Mouse (Mus musculus) intestine, embryonic 14.5 days (tissue): Measurements from ENCODE around the gene Ypel1. TPM values are rescaled to one million over a fixed set of nuclear protein-coding genes. Genes with fewer than 3 reads are reported as not detected.

Experiments
- ATAC-seq: fragments of 200-750 bp; cut with Nextera tagmentation; replicated peaks from 2 replicates; pipeline ENCODE4 v1.8.0; 2017; ENCODE audit warnings: low read depth, moderate number of reproducible peaks, moderate TSS enrichment, moderate library complexity; ENCODE audit not compliant: low FRiP score, low TSS enrichment
- DNase-seq: peaks from one replicate; pipeline ENCODE4 v3.0.0-alpha.2; 2018; ENCODE audit warnings: low spot score
- H3K27ac ChIP-seq: fragments of 300-500 bp; sonication (generic); 2 replicates; pipeline ENCODE4 v1.5.1; 2014; ENCODE audit warnings: low read depth, mild to moderate bottlenecking, control low read depth
- H3K27me3 ChIP-seq: fragments of 300-500 bp; sonication (generic); replicated peaks from 2 replicates; pipeline ENCODE4 v1.6.1; 2014; ENCODE audit warnings: low read length, control low read depth; ENCODE audit not compliant: control insufficient read depth, insufficient read depth
- H3K36me3 ChIP-seq: fragments of 300-500 bp; sonication (generic); 2 replicates; pipeline ENCODE4 v1.6.1; 2014; ENCODE audit warnings: low read length, control low read depth; ENCODE audit not compliant: control insufficient read depth, insufficient read depth
- H3K4me1 ChIP-seq: fragments of 300-500 bp; sonication (generic); replicated peaks from 2 replicates; pipeline ENCODE4 v1.6.1; 2014; ENCODE audit warnings: low read length, control low read depth, mixed read lengths; ENCODE audit not compliant: control insufficient read depth, insufficient read depth
- H3K4me2 ChIP-seq: fragments of 300-500 bp; sonication (generic); 2 replicates; pipeline ENCODE4 v1.6.1; 2014; ENCODE audit warnings: low read length
- H3K4me3 ChIP-seq: fragments of 300-500 bp; sonication (generic); 2 replicates; pipeline ENCODE4 v1.5.1; 2014; ENCODE audit warnings: low read depth, low read length, control low read depth, mixed read lengths
- H3K9ac ChIP-seq: fragments of 300-500 bp; sonication (generic); 2 replicates; pipeline ENCODE4 v1.6.1; 2014; ENCODE audit warnings: mild to moderate bottlenecking, low read length
- H3K9me3 ChIP-seq: fragments of 300-500 bp; sonication (generic); 2 replicates; pipeline ENCODE4 v1.6.1; 2016; ENCODE audit warnings: low read length, control low read depth; ENCODE audit not compliant: control insufficient read depth
- WGBS: fragments of 180-500 bp; shearing (Covaris S2); extraction: QIAGEN DNeasy Blood & Tissue Kit; methylation state at CpG from one replicate; pipeline ENCODE4 v1.1.7; 2014; 5-methylcytosine and 5-hydroxymethylcytosine counted together
- polyA plus RNA-seq: library from polyadenylated mRNA; unstranded; fragments of >200 nt; fragmentation: Nextera tagmentation; extraction: Ambion mirVana; gene quantifications from 2 replicates; pipeline ENCODE4 v1.2.1, GENCODE M21; 2014

The Ypel1 gene
- polyA plus RNA-seq, 1 experiment from 2014 or later = 25.5 TPM

DNA sequence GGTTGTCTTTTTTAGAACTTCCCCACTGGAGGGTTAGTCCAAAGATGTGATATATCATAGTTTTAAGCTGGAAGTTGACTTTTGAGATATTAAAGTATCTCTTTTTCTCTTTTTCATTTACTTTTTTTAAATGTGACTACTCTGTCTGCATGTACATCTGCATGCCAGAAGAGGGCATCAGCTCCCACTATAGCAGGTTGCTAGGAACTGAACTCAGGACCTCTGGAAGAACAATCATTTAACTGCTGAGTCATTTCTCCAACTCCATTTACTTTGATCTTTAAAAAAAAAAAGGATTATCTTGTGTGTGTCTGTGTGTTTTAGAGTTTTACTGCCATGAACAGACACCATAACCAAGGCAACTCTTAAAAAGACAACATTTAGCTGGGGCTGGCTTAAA lies 7.4 kb downstream of the Ypel1 start:
- H3K4me1 ChIP-seq = no peaks in the 10 kb centered on the region
- H3K27me3 ChIP-seq = no peaks in the 10 kb centered on the region
- no peak overlapping the region for H3K9ac ChIP-seq
- H3K36me3 ChIP-seq = peaks cover 19% of the 10 kb centered on the region
- H3K4me3 ChIP-seq = no peak overlapping the region
- no peak overlapping the region for H3K4me2 ChIP-seq
- no peak for ATAC-seq
- peaks cover 2% of the 10 kb centered on the region; the same call in 1 of the 2 replicates for H3K9me3 ChIP-seq
- no peak overlapping the region for H3K27ac ChIP-seq
- no peak for DNase-seq

DNA sequence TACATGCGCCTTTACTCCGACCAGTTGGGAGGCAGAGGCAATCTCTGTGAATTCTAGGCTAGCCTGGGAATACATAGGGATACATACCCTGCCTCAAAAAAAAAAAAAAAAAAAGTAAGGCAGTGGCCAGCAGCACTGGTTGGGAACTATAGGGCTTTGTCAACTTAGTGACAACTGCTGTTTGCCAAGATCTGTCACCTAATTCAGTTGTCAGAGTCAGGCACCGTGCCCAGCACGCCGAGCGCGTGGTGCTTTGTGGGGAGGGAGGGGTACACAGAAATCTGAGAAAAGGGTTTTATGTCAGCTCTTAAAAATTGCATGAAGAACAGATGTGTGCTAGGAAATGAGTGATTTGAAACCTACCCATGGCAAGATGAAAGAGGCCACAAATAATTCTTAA lies 8.6 kb downstream of the Ypel1 start:
- no peak overlapping the region for H3K27ac ChIP-seq
- ATAC-seq (no peak), DNase-seq (no peak)
- H3K4me1 ChIP-seq = no peaks in the 10 kb centered on the region
- no peak overlapping the region for H3K4me3 ChIP-seq
- peaks cover 2% of the 10 kb centered on the region; the same call in 1 of the 2 replicates for H3K9me3 ChIP-seq
- no peak overlapping the region for H3K9ac ChIP-seq
- 89% methylated on average over 7 of the region's 7 CpGs for WGBS
- H3K36me3 ChIP-seq = peaks cover 29% of the 10 kb centered on the region
- H3K4me2 ChIP-seq = no peak overlapping the region
- H3K27me3 ChIP-seq = no peaks in the 10 kb centered on the region

DNA sequence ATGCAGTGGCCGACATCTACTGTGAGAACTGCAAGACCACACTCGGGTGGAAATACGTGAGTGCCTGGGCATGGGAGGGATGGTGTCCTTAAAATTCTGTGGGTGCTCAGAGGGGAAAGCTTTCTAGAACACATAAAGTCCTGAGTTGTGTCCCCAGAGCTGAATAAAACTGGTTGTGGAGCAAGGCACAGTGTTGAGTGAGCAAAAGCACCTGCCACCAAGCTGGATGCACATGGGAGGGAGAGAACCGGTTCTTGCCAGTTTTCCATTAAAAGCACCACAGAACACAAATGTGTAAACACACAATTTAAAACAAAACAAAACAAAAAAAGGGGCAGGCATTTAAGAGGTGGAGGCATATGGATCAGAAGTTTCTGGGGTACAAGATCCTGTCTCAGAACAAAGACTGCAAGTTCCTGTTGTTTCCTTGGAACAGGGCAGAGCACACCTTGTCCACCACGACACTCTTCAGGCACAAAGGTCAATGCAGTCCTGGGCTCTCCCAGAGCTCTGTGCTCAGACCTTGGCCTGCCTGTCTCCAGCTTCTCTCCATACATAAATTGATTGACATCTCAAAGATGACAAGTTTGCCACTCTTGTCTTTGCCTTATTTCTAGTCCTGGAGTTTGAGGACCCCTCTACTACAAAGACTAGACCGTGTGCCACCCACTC lies 12.8 kb downstream of the Ypel1 start:
- Histone ChIP-seq H3K27me3 (no peaks in the 10 kb centered on the region), H3K9me3 (no peaks in the 10 kb centered on the region), H3K36me3 (peaks cover 62% of the 10 kb centered on the region), H3K4me1 (no peaks in the 10 kb centered on the region), H3K27ac (no peak overlapping the region), H3K4me3 (no peak overlapping the region), H3K4me2 (no peak overlapping the region), H3K9ac (no peak overlapping the region)
- WGBS = 80% methylated on average over 6 of the region's 6 CpGs
- ATAC-seq = no peak
- no peak for DNase-seq

DNA sequence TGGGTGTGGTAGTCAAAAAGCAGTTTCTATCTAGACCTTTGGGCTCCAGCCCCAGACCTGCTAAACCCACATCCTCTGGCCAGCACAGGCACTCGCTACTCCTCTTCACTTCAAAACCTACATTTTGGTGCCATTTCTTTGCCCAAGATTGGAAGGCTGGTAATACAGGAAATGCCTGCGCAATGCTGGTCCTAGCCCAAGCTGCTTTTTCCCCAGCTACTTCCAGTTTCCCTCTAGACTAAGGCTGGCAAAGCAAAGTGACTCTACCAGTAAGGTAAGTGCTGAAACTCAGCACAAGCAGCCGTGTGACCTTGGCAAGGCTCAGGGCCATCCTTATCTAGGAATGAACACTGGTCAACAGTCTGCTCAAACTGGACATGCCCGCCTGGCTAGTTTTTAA lies 16.1 kb downstream of the Ypel1 start:
- no peaks in the 10 kb centered on the region for H3K27me3 ChIP-seq
- no peak overlapping the region for H3K27ac ChIP-seq
- WGBS = 84% methylated on average over 4 of the region's 4 CpGs
- H3K36me3 ChIP-seq = peaks cover 88% of the 10 kb centered on the region
- ATAC-seq (no peak), DNase-seq (no peak)
- H3K9me3 ChIP-seq = no peaks in the 10 kb centered on the region
- H3K4me3 ChIP-seq = no peak overlapping the region
- no peaks in the 10 kb centered on the region for H3K4me1 ChIP-seq
- no peak overlapping the region for H3K4me2 ChIP-seq
- H3K9ac ChIP-seq = no peak overlapping the region

DNA sequence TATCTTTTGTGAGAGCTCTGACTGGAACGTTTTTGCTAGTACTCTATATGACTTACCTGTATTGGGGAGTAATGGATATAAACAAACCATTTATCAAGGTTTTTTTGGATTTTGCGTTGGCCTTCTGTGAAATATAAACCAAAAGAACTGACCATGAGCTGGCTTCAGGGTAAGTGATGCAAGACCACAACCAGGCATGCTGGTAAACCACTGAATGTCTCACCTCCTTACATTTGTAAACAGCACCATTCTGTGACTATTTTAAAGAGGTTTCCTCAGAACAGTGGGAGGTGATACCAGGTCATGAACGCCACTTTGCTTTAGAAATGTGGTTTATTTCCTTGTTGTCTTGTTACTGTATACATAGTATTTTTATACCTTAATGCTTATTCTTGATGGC lies 16.7 kb downstream of the Ypel1 start:
- no peak for ATAC-seq
- H3K36me3 ChIP-seq = peaks cover 91% of the 10 kb centered on the region

DNA sequence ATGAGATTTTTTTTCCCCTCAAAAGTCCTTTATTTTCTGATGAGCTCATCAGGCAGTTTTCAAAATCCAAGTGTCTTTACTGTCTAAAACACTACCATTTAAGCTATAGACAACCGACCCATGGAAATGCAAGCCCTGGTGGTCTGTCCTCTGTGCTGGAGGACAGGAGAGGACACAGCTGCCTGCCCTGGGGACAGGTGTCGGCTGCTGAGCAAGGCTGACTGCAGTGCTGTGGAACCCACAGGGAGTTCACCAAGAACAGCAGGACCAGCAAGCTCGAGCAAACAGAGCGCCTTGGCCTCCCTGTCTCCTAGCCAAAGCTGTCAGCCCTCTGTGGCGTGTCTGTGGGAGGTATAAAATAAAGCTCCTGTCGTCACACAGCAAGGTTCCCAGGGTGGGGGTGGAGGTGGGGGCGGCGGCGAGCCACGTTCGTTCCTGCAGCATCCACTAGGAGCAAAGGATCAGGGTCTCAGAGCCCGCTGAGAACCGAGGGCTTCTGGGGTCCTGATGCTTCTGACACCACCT lies 17.2 kb downstream of the Ypel1 start:
- Histone ChIP-seq H3K4me2 (no peak overlapping the region), H3K9ac (no peak overlapping the region), H3K4me1 (no peaks in the 10 kb centered on the region), H3K9me3 (no peaks in the 10 kb centered on the region), H3K27me3 (no peaks in the 10 kb centered on the region), H3K36me3 (peaks cover 96% of the 10 kb centered on the region), H3K4me3 (no peak overlapping the region), H3K27ac (no peak overlapping the region)
- ATAC-seq = no peak
- WGBS = 77% methylated on average over 13 of the region's 13 CpGs
- DNase-seq = no peak

More for the DNA sequence above, 16.7 kb downstream of the Ypel1 start:
- Histone ChIP-seq H3K9ac (no peak overlapping the region), H3K27ac (no peak overlapping the region), H3K4me3 (no peak overlapping the region), H3K9me3 (no peaks in the 10 kb centered on the region), H3K27me3 (no peaks in the 10 kb centered on the region), H3K4me2 (no peak overlapping the region), H3K4me1 (no peaks in the 10 kb centered on the region)
- no peak for DNase-seq
- WGBS = 53% methylated on average over 3 of the region's 3 CpGs

DNA sequence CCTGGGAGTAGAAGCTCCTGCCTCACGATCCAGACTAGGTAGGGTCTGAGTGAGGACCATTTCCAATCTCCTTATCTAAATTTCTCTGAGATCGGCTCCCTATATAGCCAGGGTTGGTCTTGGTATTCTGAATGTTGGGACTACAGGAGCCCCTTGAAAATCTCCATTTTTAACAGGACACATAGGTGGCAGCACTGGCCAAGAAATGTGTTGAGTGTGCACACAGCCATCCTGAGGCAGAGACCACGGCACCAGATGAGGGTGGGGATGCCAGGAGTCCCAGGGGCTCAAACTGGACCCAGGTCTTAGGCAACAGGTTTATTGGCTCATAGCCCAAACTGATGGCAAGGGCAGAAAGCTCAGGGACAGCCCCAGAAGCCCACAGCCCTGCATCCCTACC lies 18.9 kb downstream of the Ypel1 start:
- H3K36me3 ChIP-seq = peaks cover 100% of the 10 kb centered on the region
- 75% methylated on average over 3 of the region's 3 CpGs for WGBS
- H3K9ac ChIP-seq = no peak overlapping the region
- no peak for ATAC-seq
- no peaks in the 10 kb centered on the region for H3K9me3 ChIP-seq
- no peak overlapping the region for H3K4me2 ChIP-seq
- no peak overlapping the region for H3K4me3 ChIP-seq
- H3K4me1 ChIP-seq = no peaks in the 10 kb centered on the region
- no peak for DNase-seq
- no peak overlapping the region for H3K27ac ChIP-seq
- no peaks in the 10 kb centered on the region for H3K27me3 ChIP-seq

DNA sequence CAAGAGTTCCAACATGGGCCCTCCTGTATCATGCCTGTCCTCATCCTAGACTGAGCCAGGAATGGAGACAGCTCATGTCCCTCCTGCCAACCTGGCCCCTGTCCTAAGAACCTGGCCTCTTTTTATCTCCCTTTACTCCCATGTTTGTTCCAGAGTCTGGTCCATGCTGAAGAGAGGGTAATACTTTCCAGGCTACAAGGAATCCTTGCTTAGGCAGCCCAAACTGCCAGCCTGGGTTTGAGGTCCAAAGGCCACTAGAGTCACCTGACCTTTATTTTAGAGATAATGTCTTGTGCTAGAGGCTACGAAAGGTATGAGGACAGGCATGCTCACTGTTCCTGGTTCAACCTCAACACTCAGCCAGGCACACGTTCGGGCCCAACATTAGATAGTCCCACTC lies 27.4 kb downstream of the Ypel1 start:
- WGBS = 86% methylated on average over 3 of the region's 3 CpGs
- no peak overlapping the region for H3K27ac ChIP-seq
- peaks cover 88% of the 10 kb centered on the region for H3K36me3 ChIP-seq
- ATAC-seq (no peak), DNase-seq (no peak)
- no peak overlapping the region for H3K4me3 ChIP-seq
- no peak overlapping the region for H3K4me2 ChIP-seq
- H3K4me1 ChIP-seq = no peaks in the 10 kb centered on the region
- no peaks in the 10 kb centered on the region for H3K27me3 ChIP-seq
- H3K9me3 ChIP-seq = no peaks in the 10 kb centered on the region
- H3K9ac ChIP-seq = no peak overlapping the region

DNA sequence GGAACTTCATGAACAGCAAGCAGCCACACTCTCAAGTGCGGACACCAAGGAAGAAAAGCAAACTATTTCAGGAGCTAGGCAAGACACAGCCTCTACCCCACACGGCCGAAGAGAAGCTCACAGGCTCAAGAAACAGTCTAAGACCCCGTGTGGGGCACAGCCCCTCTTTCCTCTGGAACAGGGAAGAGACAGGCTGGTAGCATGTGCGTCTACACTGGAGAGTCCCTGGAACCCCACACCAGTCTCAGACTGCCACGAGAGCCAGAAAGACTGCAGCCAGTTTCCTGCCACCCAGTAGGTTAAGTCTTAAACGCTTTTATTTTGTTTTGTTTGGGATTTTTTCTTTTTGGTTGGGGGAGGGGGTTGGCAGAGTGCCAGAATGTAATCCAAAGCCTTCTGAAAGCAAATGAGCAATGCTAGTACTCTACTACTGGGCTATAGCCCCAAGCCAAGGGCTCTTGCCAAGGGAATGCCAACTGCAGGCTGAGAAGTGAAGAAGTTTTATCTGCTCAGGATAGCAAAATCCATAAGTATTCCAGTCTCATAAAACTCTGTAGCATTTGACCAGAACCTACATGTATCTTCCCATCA lies 33.2 kb downstream of the Ypel1 start:
- Histone ChIP-seq H3K27me3 (no peaks in the 10 kb centered on the region), H3K9me3 (no peaks in the 10 kb centered on the region), H3K36me3 (peaks cover 81% of the 10 kb centered on the region), H3K4me3 (no peak overlapping the region), H3K9ac (no peak overlapping the region), H3K27ac (no peak overlapping the region), H3K4me1 (no peaks in the 10 kb centered on the region), H3K4me2 (no peak overlapping the region)
- DNase-seq (no peak), ATAC-seq (no peak)
- WGBS = 72% methylated on average over 7 of the region's 7 CpGs
